Mouse (Mus musculus) testis, adult 2 months (tissue): ENCODE measurements at regions not wholly inside any gene's neighbourhood (a gene's known extent, or its start where the extent isn't known, plus 50 kb on each side); places are given as distances from the start of the nearest gene placed in this dataset.

Experiments
- CTCF ChIP-seq: fragments of 200-500 bp; IDR thresholded peaks from 2 replicates; pipeline ENCODE4 v1.5.1; 2012; ENCODE audit warnings: low read depth, mild to moderate bottlenecking, inconsistent platforms, low read length, moderate library complexity; ENCODE audit not compliant: control insufficient read depth, insufficient read depth, insufficient replicate concordance
- POLR2A ChIP-seq: fragments of 200-500 bp; IDR thresholded peaks from 2 replicates; pipeline ENCODE4 v1.6.1; 2012; ENCODE audit warnings: low read depth, mild to moderate bottlenecking, inconsistent platforms, low read length, moderate library complexity; ENCODE audit not compliant: control insufficient read depth

DNA sequence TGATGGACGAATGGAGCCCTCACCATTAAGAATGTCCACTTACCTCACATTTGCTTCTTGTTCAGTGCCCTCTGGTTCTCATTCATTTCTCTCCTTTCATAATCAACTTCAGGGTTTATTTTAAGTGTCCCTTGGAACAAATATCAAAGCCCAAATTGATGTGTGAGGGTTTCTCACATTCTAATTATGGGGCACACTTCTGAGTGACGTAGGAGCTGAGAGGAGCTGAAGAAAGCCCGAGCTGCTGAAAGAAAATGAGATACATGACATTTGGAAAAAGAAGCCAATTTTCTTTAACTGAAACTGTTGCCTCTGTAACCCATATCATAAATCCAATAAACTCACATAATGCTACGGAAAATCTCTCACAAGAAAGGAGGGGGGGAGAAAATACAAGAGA lies 134.8 kb upstream of the Srsf6 start:
- TF ChIP-seq CTCF (no peak), POLR2A (no peak)
